Mouse (Mus musculus): Measurements from ENCODE around the gene Mrgpra6.

DNA sequence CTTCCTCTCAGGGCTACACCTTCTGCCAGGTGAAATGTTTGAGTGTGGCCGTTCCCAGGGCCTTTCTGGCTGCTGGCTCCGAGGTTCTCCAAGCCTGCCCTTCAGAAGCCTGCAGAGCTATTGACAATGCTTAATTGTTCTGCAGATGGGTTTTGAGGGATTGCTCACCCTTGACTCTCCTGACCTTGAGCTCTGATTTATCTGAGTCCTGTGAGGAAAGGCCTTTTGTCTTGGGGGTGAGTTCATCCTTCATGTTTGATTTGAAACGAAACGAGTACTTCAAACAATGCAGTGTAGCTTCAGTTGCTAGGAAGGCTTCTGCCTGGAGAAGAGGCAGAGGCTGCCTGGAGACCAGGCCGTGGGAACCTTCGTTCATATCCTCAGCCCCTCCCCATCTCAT is 60.4 kb downstream of the Mrgpra6 start:
- no peak for TF ChIP-seq CTCF (IDR thresholded peaks at IDR 0.05; ENCODE audit: low read depth, low read length)
- TF ChIP-seq POLR2AphosphoS5 (IDR thresholded peaks at IDR 0.05; ENCODE audit: insufficient replicate concordance, low read depth, low read length), result no peak
- TF ChIP-seq TAL1 (conservative IDR thresholded peaks at IDR 0.05; ENCODE audit: low read depth, low read length), result no peak
